Mouse (Mus musculus) ES-E14 (cell line): ENCODE measurements around the gene Ppia.

Source experiments
- CHD2 ChIP-seq: IDR thresholded peaks from 2 replicates; pipeline ENCODE4 v1.6.1; 2014; ENCODE audit warnings: mild to moderate bottlenecking, low read depth, low read length, inconsistent platforms
- ZC3H11A ChIP-seq: IDR thresholded peaks from 2 replicates; pipeline ENCODE4 v1.6.1; 2012; ENCODE audit warnings: low read depth, mild to moderate bottlenecking, inconsistent platforms, low read length, borderline replicate concordance

DNA sequence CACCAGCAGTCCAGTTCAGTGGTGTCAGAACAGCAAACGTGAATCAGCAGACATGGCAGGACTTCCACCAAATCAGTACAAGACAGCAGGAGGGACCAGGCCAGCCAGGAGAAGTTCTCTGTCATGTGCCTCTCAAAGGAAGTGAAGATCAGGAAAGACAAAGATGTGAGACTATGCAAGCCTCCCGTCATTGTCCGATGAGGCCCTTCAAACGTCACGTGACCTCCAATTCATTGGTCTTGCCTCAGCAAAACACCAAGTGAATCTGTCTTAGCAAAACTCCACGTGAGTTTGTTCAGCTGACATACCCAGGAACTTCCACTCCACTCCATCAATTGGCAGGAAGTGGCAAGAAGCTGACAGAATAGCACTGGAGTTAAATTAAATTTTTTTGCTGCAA, 40.8 kb downstream of the Ppia start:
- TF ChIP-seq ZC3H11A: no peak
- no peak for TF ChIP-seq CHD2
